Mouse (Mus musculus) bone marrow macrophage, adult 2 months (primary cell): ENCODE measurements around the gene Gm20721.

Experiments used
- CTCF ChIP-seq: IDR thresholded peaks from 2 replicates; pipeline ENCODE4 v1.5.1; 2012; ENCODE audit warnings: low read depth, mild to moderate bottlenecking, low read length, moderate library complexity
- POLR2A ChIP-seq: IDR thresholded peaks from 2 replicates; pipeline ENCODE4 v1.6.1; 2012; ENCODE audit warnings: mild to moderate bottlenecking, low read depth, low read length, borderline replicate concordance

GRCm38 (mm10) chr2:174340229-174340892 lies 6.2 kb downstream of the Gm20721 start:
- TF ChIP-seq POLR2A = no peak
- TF ChIP-seq CTCF = no peak
